Mouse (Mus musculus) cerebellum, adult 2 months (tissue): ENCODE data around the gene Cant1.

Experiments
- CTCF ChIP-seq: fragments of 200-500 bp; IDR thresholded peaks from 2 replicates; pipeline ENCODE4 v1.5.1; 2011; ENCODE audit warnings: low read depth, mild to moderate bottlenecking, control low read depth, low read length, moderate library complexity, borderline replicate concordance; ENCODE audit not compliant: insufficient read depth
- POLR2A ChIP-seq: fragments of 200-500 bp; IDR thresholded peaks from 2 replicates; pipeline ENCODE4 v1.6.1; 2011; ENCODE audit warnings: low read length, control low read depth, borderline replicate concordance; ENCODE audit not compliant: insufficient read depth

DNA sequence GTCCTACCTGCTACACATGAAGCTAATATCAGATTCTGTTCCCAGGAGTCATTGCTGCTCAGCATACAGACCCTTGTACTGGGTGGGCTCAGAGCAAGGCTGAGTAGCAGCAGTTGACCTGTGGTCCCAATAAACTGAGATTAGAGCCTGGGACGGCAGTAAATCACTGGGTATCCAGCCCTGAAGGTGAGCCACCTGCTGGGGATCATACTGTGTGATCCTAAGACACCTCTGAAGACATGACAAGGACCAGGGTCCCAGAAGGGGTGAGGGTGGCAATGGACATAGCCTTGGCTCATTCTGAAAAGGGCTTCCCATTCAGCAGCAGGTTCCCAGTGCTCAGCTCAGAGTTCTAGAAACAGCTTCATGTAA is 8.8 kb downstream of the Cant1 start:
- TF ChIP-seq POLR2A: no peak
- TF ChIP-seq CTCF: no peak
